Mouse (Mus musculus): Measurements from ENCODE around the gene Polr1b. TPM values are rescaled to one million over a fixed set of nuclear protein-coding genes. Genes with fewer than 3 reads are reported as not detected.

Polr1b gene
- polyA plus RNA-seq, 1 experiment from 2014 or later: 10.3 TPM

GRCm38 (mm10) chr2:129130776-129131175, 30.0 kb downstream of the Polr1b start:
- Histone ChIP-seq H3K9ac (ENCODE audit: low read depth, low read length) (no peak overlapping the region), H3K4me1 (ENCODE audit: control insufficient read depth, low read depth, low read length) (peaks cover 20% of the 10 kb centered on the region), H3K4me3 (ENCODE audit: low read depth, low read length) (peak overlapping the region; percentile 80), H3K27ac (ENCODE audit: low read length) (no peak overlapping the region), H3K36me3 (ENCODE audit: control insufficient read depth, insufficient read depth) (peaks cover 17% of the 10 kb centered on the region), H3K9me3 (replicated peaks; ENCODE audit: control insufficient read depth, low read length) (no peaks in the 10 kb centered on the region), H3K4me2 (ENCODE audit: low read depth, low read length) (peak overlapping the region; percentile 89), H3K27me3 (ENCODE audit: control insufficient read depth, insufficient read depth, low read depth, low read length) (no peaks in the 10 kb centered on the region)
- no peak for ATAC-seq (ENCODE audit: low read depth)
- WGBS (ENCODE audit: insufficient replicate concordance): 88% methylated on average over 2 of the region's 2 CpGs

DNA sequence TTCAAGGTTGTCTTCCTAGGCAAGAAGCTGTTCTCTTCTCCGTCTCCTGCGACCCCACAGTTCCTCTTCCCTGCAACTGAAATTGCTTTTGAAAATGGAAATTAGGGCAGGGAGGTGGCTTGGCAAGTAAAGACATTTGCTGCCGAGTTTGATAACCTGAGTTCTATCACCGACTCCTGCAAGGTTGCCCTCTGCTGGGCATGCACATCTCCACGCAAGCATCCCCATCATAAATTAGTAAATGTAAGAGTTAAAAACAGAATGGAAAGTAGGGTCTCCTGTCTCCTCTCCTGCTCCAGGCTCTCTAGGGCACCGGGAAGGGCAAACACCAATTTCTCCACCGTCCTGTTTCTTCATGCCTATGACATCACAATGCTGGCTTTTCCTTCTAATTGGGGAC, 31.4 kb downstream of the Polr1b start:
- no peak for ATAC-seq (ENCODE audit: low read depth)
- Histone ChIP-seq H3K36me3 (ENCODE audit: control insufficient read depth, insufficient read depth) (peaks cover 11% of the 10 kb centered on the region), H3K9me3 (replicated peaks; ENCODE audit: control insufficient read depth, low read length) (no peaks in the 10 kb centered on the region), H3K27ac (ENCODE audit: low read length) (no peak overlapping the region), H3K9ac (ENCODE audit: low read depth, low read length) (no peak overlapping the region), H3K27me3 (ENCODE audit: control insufficient read depth, insufficient read depth, low read depth, low read length) (no peaks in the 10 kb centered on the region), H3K4me1 (ENCODE audit: control insufficient read depth, low read depth, low read length) (peaks cover 20% of the 10 kb centered on the region), H3K4me3 (ENCODE audit: low read depth, low read length) (no peak overlapping the region), H3K4me2 (ENCODE audit: low read depth, low read length) (no peak overlapping the region)
- WGBS (ENCODE audit: insufficient replicate concordance): 77% methylated on average over 7 of the region's 7 CpGs

GRCm38 (mm10) chr2:129133006-129133805, 32.4 kb downstream of the Polr1b start:
- Histone ChIP-seq H3K9ac (ENCODE audit: low read depth, low read length) (no peak overlapping the region), H3K9me3 (replicated peaks; ENCODE audit: control insufficient read depth, low read length) (no peaks in the 10 kb centered on the region), H3K4me2 (ENCODE audit: low read depth, low read length) (no peak overlapping the region), H3K4me3 (ENCODE audit: low read depth, low read length) (no peak overlapping the region), H3K27me3 (ENCODE audit: control insufficient read depth, insufficient read depth, low read depth, low read length) (no peaks in the 10 kb centered on the region), H3K27ac (ENCODE audit: low read length) (no peak overlapping the region), H3K4me1 (ENCODE audit: control insufficient read depth, low read depth, low read length) (peaks cover 20% of the 10 kb centered on the region), H3K36me3 (ENCODE audit: control insufficient read depth, insufficient read depth) (peaks cover 11% of the 10 kb centered on the region)
- ATAC-seq (ENCODE audit: low read depth): no peak
- 87% methylated on average over 14 of the region's 14 CpGs for WGBS (ENCODE audit: insufficient replicate concordance)

- WGBS (ENCODE audit: insufficient replicate concordance): 74% methylated on average over 10 of the region's 10 CpGs
- H3K4me2 ChIP-seq (ENCODE audit: low read depth, low read length): no peak overlapping the region
- no peaks in the 10 kb centered on the region for H3K4me1 ChIP-seq (ENCODE audit: control insufficient read depth, low read depth, low read length)
- H3K4me3 ChIP-seq (ENCODE audit: low read depth, low read length): no peak overlapping the region
- H3K9me3 ChIP-seq (replicated peaks; ENCODE audit: control insufficient read depth, low read length): no peaks in the 10 kb centered on the region
- no peak overlapping the region for H3K9ac ChIP-seq (ENCODE audit: low read depth, low read length)
- no peak overlapping the region for H3K27ac ChIP-seq (ENCODE audit: low read length)
- no peaks in the 10 kb centered on the region for H3K36me3 ChIP-seq (ENCODE audit: control insufficient read depth, insufficient read depth)
- H3K27me3 ChIP-seq (ENCODE audit: control insufficient read depth, insufficient read depth, low read depth, low read length): no peaks in the 10 kb centered on the region
- ATAC-seq (ENCODE audit: low read depth): no peak
Measured at GRCm38 (mm10) chr2:129139906-129140305, 39.1 kb downstream of the Polr1b start.

GRCm38 (mm10) chr2:129148836-129149235, 48.0 kb downstream of the Polr1b start:
- Histone ChIP-seq H3K9ac (ENCODE audit: low read depth, low read length) (no peak overlapping the region), H3K27me3 (ENCODE audit: control insufficient read depth, insufficient read depth, low read depth, low read length) (no peaks in the 10 kb centered on the region), H3K4me1 (ENCODE audit: control insufficient read depth, low read depth, low read length) (no peaks in the 10 kb centered on the region), H3K27ac (ENCODE audit: low read length) (no peak overlapping the region), H3K9me3 (replicated peaks; ENCODE audit: control insufficient read depth, low read length) (no peaks in the 10 kb centered on the region), H3K4me2 (ENCODE audit: low read depth, low read length) (no peak overlapping the region), H3K36me3 (ENCODE audit: control insufficient read depth, insufficient read depth) (no peaks in the 10 kb centered on the region), H3K4me3 (ENCODE audit: low read depth, low read length) (no peak overlapping the region)
- no peak for ATAC-seq (ENCODE audit: low read depth)
- WGBS (ENCODE audit: insufficient replicate concordance): 59% methylated on average over 2 of the region's 2 CpGs

GRCm38 (mm10) chr2:129150386-129150785, 49.6 kb downstream of the Polr1b start:
- no peaks in the 10 kb centered on the region for H3K36me3 ChIP-seq (ENCODE audit: control insufficient read depth, insufficient read depth)
- WGBS (ENCODE audit: insufficient replicate concordance): 67% methylated on average over 5 of the region's 5 CpGs
- ATAC-seq (ENCODE audit: low read depth): no peak
- H3K4me2 ChIP-seq (ENCODE audit: low read depth, low read length): no peak overlapping the region
- no peaks in the 10 kb centered on the region for H3K27me3 ChIP-seq (ENCODE audit: control insufficient read depth, insufficient read depth, low read depth, low read length)
- no peak overlapping the region for H3K9ac ChIP-seq (ENCODE audit: low read depth, low read length)
- H3K4me3 ChIP-seq (ENCODE audit: low read depth, low read length): no peak overlapping the region
- H3K27ac ChIP-seq (ENCODE audit: low read length): no peak overlapping the region
- no peaks in the 10 kb centered on the region for H3K9me3 ChIP-seq (replicated peaks; ENCODE audit: control insufficient read depth, low read length)
- no peaks in the 10 kb centered on the region for H3K4me1 ChIP-seq (ENCODE audit: control insufficient read depth, low read depth, low read length)

- Histone ChIP-seq H3K36me3 (ENCODE audit: control insufficient read depth, insufficient read depth) (no peaks in the 10 kb centered on the region), H3K4me2 (ENCODE audit: low read depth, low read length) (no peak overlapping the region), H3K4me1 (ENCODE audit: control insufficient read depth, low read depth, low read length) (no peaks in the 10 kb centered on the region), H3K27ac (ENCODE audit: low read length) (no peak overlapping the region), H3K4me3 (ENCODE audit: low read depth, low read length) (no peak overlapping the region), H3K9me3 (replicated peaks; ENCODE audit: control insufficient read depth, low read length) (no peaks in the 10 kb centered on the region), H3K9ac (ENCODE audit: low read depth, low read length) (no peak overlapping the region), H3K27me3 (ENCODE audit: control insufficient read depth, insufficient read depth, low read depth, low read length) (no peaks in the 10 kb centered on the region)
- 54% methylated on average over 9 of the region's 9 CpGs for WGBS (ENCODE audit: insufficient replicate concordance)
- ATAC-seq (ENCODE audit: low read depth): no peak
Measured at GRCm38 (mm10) chr2:129151111-129151510, 50.3 kb downstream of the Polr1b start.

- 58% methylated on average over 1 of the region's 1 CpGs for WGBS (ENCODE audit: insufficient replicate concordance)
- H3K9ac ChIP-seq (ENCODE audit: low read depth, low read length): no peak overlapping the region
- no peak overlapping the region for H3K27ac ChIP-seq (ENCODE audit: low read length)
- no peaks in the 10 kb centered on the region for H3K9me3 ChIP-seq (replicated peaks; ENCODE audit: control insufficient read depth, low read length)
- ATAC-seq (ENCODE audit: low read depth): no peak
- no peaks in the 10 kb centered on the region for H3K4me1 ChIP-seq (ENCODE audit: control insufficient read depth, low read depth, low read length)
- H3K27me3 ChIP-seq (ENCODE audit: control insufficient read depth, insufficient read depth, low read depth, low read length): no peaks in the 10 kb centered on the region
- no peak overlapping the region for H3K4me2 ChIP-seq (ENCODE audit: low read depth, low read length)
- no peaks in the 10 kb centered on the region for H3K36me3 ChIP-seq (ENCODE audit: control insufficient read depth, insufficient read depth)
- no peak overlapping the region for H3K4me3 ChIP-seq (ENCODE audit: low read depth, low read length)
Measured at GRCm38 (mm10) chr2:129152751-129153150, 52.0 kb downstream of the Polr1b start.

DNA sequence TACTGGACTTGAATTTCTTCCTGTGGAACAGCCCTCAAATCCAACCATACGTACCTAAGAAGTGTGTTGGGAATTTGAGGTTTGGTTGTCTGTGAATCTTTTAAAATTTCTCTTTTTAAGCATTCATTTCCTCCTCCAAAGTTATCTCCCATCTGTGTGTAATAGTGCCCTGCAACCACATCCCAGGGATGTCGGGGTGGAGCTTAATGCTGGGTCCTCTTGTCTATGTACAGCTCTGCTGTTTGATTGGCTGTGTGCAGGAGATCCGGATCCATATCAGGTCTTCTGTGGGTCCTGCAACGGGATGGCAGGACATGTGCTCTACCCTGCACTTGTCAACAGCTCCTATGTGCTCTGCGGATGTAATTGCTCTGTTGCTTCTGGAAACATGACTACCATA, 64.0 kb downstream of the Polr1b start:
- H3K9me3 ChIP-seq (replicated peaks; ENCODE audit: control insufficient read depth, low read length): no peaks in the 10 kb centered on the region
- WGBS (ENCODE audit: insufficient replicate concordance): 44% methylated on average over 5 of the region's 5 CpGs

More for the DNA sequence above, 64.0 kb downstream of the Polr1b start:
- Histone ChIP-seq H3K9ac (ENCODE audit: low read depth, low read length) (no peak overlapping the region), H3K36me3 (ENCODE audit: control insufficient read depth, insufficient read depth) (no peaks in the 10 kb centered on the region), H3K27me3 (ENCODE audit: control insufficient read depth, insufficient read depth, low read depth, low read length) (peaks cover 2% of the 10 kb centered on the region), H3K4me3 (ENCODE audit: low read depth, low read length) (no peak overlapping the region), H3K4me1 (ENCODE audit: control insufficient read depth, low read depth, low read length) (no peaks in the 10 kb centered on the region), H3K4me2 (ENCODE audit: low read depth, low read length) (no peak overlapping the region), H3K27ac (ENCODE audit: low read length) (no peak overlapping the region)
- no peak for ATAC-seq (ENCODE audit: low read depth)
